Mouse (Mus musculus): ENCODE results near the gene Obsl1.

- TF ChIP-seq CTCF (conservative IDR thresholded peaks at IDR 0.05; ENCODE audit: insufficient read depth, insufficient read length, low read depth, low read length) (no peak), POLR2A (IDR thresholded peaks at IDR 0.05; ENCODE audit: low read depth, low read length) (no peak)
Observed at GRCm38 (mm10) chr1:75517984-75518383, 11.7 kb upstream of the Obsl1 start.
